Mouse (Mus musculus) ES-E14 (cell line): ENCODE results near the gene Gdf2. TPM values are rescaled to one million over a fixed set of nuclear protein-coding genes. Genes with fewer than 3 reads are reported as not detected.
A peak's percentile ranks its signal among the peaks of the same experiment; 100 is the strongest.

Experiments used
- DNase-seq: peaks from one replicate; pipeline ENCODE4 v3.0.0-alpha.2; 2013; ENCODE audit warnings: low read depth, low spot score
- H3K27ac ChIP-seq: 2 replicates; pipeline ENCODE4 v1.5.1; 2012; ENCODE audit warnings: low read depth, mild to moderate bottlenecking, low read length, moderate library complexity, mixed read lengths; ENCODE audit not compliant: poor library complexity, insufficient read depth, severe bottlenecking
- H3K36me3 ChIP-seq: 2 replicates; pipeline ENCODE4 v1.6.1; 2012; ENCODE audit warnings: mild to moderate bottlenecking, low read length, moderate library complexity, mixed read lengths; ENCODE audit not compliant: control insufficient read depth, poor library complexity, insufficient read depth, severe bottlenecking
- H3K4me1 ChIP-seq, 2 experiments: fragments of 150-350 bp in 1 of 2; sonication (generic) in 1 of 2; 2 replicates each; pipeline ENCODE4 v1.6.1; 2012; ENCODE audit warnings: low read length in 2 of 2, mild to moderate bottlenecking in 1 of 2, mixed read lengths in 1 of 2; ENCODE audit not compliant: control insufficient read depth in 2 of 2, insufficient read depth in 2 of 2, poor library complexity in 1 of 2
- H3K4me3 ChIP-seq, 2 experiments: fragments of 150-350 bp in 1 of 2; sonication (generic) in 1 of 2; 2 replicates each; pipeline ENCODE4 v1.5.1; 2012; ENCODE audit warnings: low read length in 2 of 2, low read depth in 1 of 2, mild to moderate bottlenecking in 1 of 2, mixed read lengths in 1 of 2; ENCODE audit not compliant: insufficient read depth in 1 of 2, poor library complexity in 1 of 2, severe bottlenecking in 1 of 2
- H3K9ac ChIP-seq: 2 replicates; pipeline ENCODE4 v1.6.1; 2012; ENCODE audit warnings: low read depth, mild to moderate bottlenecking, low read length, mixed read lengths; ENCODE audit not compliant: poor library complexity, insufficient read depth, severe bottlenecking
- H3K9me3 ChIP-seq: fragments of 150-350 bp; sonication (generic); 2 replicates; pipeline ENCODE4 v1.6.1; 2012; ENCODE audit warnings: low read depth, mild to moderate bottlenecking, low read length; ENCODE audit not compliant: control insufficient read depth, insufficient read depth
- CHD2 ChIP-seq: IDR thresholded peaks from 2 replicates; pipeline ENCODE4 v1.6.1; 2014; ENCODE audit warnings: mild to moderate bottlenecking, low read depth, low read length, inconsistent platforms
- HCFC1 ChIP-seq: IDR thresholded peaks from 2 replicates; pipeline ENCODE4 v1.6.1; 2012; ENCODE audit warnings: low read length, inconsistent platforms, borderline replicate concordance; ENCODE audit not compliant: insufficient read depth
- MAFK ChIP-seq: IDR thresholded peaks from 2 replicates; pipeline ENCODE4 v1.6.1; 2014; ENCODE audit warnings: mild to moderate bottlenecking, low read depth, low read length, inconsistent platforms; ENCODE audit not compliant: insufficient read depth
- ZC3H11A ChIP-seq: IDR thresholded peaks from 2 replicates; pipeline ENCODE4 v1.6.1; 2012; ENCODE audit warnings: low read depth, mild to moderate bottlenecking, inconsistent platforms, low read length, borderline replicate concordance
- ZNF384 ChIP-seq: IDR thresholded peaks from 2 replicates; pipeline ENCODE4 v1.6.1; 2012; ENCODE audit warnings: low read depth, low read length, inconsistent platforms
- in situ Hi-C, 2 experiments: fragments of 600-800 bp; cut with MboI; formaldehyde crosslinking; loops; one replicate each; pipeline ENCODE4 v1.15.1; 2025; ENCODE audit warnings: low sequenced_read_pairs in 2 of 2, inconsistent platforms in 1 of 2; ENCODE audit not compliant: unreplicated experiment in 2 of 2
- total RNA-seq: library from RNA; depleted of rRNA; stranded (reverse); fragments of 300-350 nt; gene quantifications from 2 replicates; pipeline ENCODE4 v1.2.3, GENCODE M21; 2012

The Gdf2 gene
- total RNA-seq, 1 experiment = not detected

- no peak for DNase-seq
- in situ Hi-C loops = loop anchor here (10.0 to 25.0 kb wide), 2 partner anchors 246 to 258 kb away; no protein-coding TSS in a partner anchor
- no peaks in the 10 kb centered on the region for H3K9me3 ChIP-seq
- TF ChIP-seq CHD2 (no peak), ZC3H11A (no peak), HCFC1 (no peak), MAFK (no peak), ZNF384 (no peak)
- H3K9ac ChIP-seq = no peak overlapping the region
- no peak overlapping the region for H3K4me3 ChIP-seq
- no peak overlapping the region for H3K27ac ChIP-seq
- H3K4me1 ChIP-seq = no peaks in the 10 kb centered on the region
- H3K36me3 ChIP-seq = no peaks in the 10 kb centered on the region
Measured at GRCm38 (mm10) chr14:33932935-33933703, 7.7 kb upstream of the Gdf2 start.

GRCm38 (mm10) chr14:33933778-33934317 lies 7.0 kb upstream of the Gdf2 start:
- no peak overlapping the region for H3K27ac ChIP-seq
- H3K4me1 ChIP-seq = no peaks in the 10 kb centered on the region
- in situ Hi-C loops = loop anchor here (10.0 to 25.0 kb wide), 2 partner anchors 247 to 259 kb away; no protein-coding TSS in a partner anchor
- DNase-seq = peak; percentile 53
- no peak overlapping the region for H3K4me3 ChIP-seq
- no peaks in the 10 kb centered on the region for H3K36me3 ChIP-seq
- H3K9ac ChIP-seq = no peak overlapping the region
- no peak for TF ChIP-seq HCFC1
- TF ChIP-seq MAFK = no peak
- TF ChIP-seq ZC3H11A = no peak
- H3K9me3 ChIP-seq = no peaks in the 10 kb centered on the region

GRCm38 (mm10) chr14:33939117-33939516 lies 1.7 kb upstream of the Gdf2 start:
- no peaks in the 10 kb centered on the region for H3K9me3 ChIP-seq
- in situ Hi-C loops = loop anchor here (10.0 to 25.0 kb wide), 2 partner anchors 252 to 264 kb away; no protein-coding TSS in a partner anchor
- DNase-seq = no peak
- no peak overlapping the region for H3K9ac ChIP-seq
- H3K36me3 ChIP-seq = no peaks in the 10 kb centered on the region
- H3K27ac ChIP-seq = no peak overlapping the region
- TF ChIP-seq CHD2 (no peak), ZNF384 (no peak), MAFK (no peak), HCFC1 (no peak), ZC3H11A (no peak)
- no peaks in the 10 kb centered on the region for H3K4me1 ChIP-seq
- H3K4me3 ChIP-seq = no peak overlapping the region

- in situ Hi-C loops = loop anchor here in 1 of 2 experiments (25.0 kb wide), 1 partner anchor 255 kb away; no protein-coding TSS in a partner anchor
- DNase-seq = no peak
- TF ChIP-seq ZNF384 (no peak), MAFK (no peak), HCFC1 (no peak), CHD2 (no peak), ZC3H11A (no peak)
- Histone ChIP-seq H3K9ac (no peak overlapping the region), H3K36me3 (no peaks in the 10 kb centered on the region), H3K4me3 (no peak overlapping the region), H3K9me3 (no peaks in the 10 kb centered on the region), H3K4me1 (no peaks in the 10 kb centered on the region), H3K27ac (no peak overlapping the region)
Measured at GRCm38 (mm10) chr14:33942222-33942621, 1.4 kb downstream of the Gdf2 start.
